Mouse (Mus musculus) intestine, postnatal 0 days (tissue): ENCODE results near the gene Abcc6. TPM values are rescaled to one million over a fixed set of nuclear protein-coding genes. Genes with fewer than 3 reads are reported as not detected.
A peak's percentile ranks its signal among the peaks of the same experiment; 100 is the strongest.

Experiments used
- ATAC-seq: fragments of 200-750 bp; cut with Nextera tagmentation; 2 replicates; pipeline ENCODE4 v1.8.0; 2017; ENCODE audit warnings: mild to moderate bottlenecking, moderate TSS enrichment, moderate library complexity
- H3K27ac ChIP-seq: fragments of 300-500 bp; sonication (generic); 2 replicates; pipeline ENCODE4 v1.5.1; 2014; ENCODE audit warnings: mild to moderate bottlenecking, low read depth, low read length, moderate library complexity
- H3K27me3 ChIP-seq: fragments of 300-500 bp; sonication (generic); replicated peaks from 2 replicates; pipeline ENCODE4 v1.6.1; 2014; ENCODE audit warnings: low read length, mixed read lengths; ENCODE audit not compliant: control insufficient read depth, insufficient read depth
- H3K36me3 ChIP-seq: fragments of 300-500 bp; sonication (generic); 2 replicates; pipeline ENCODE4 v1.6.1; 2014; ENCODE audit warnings: mild to moderate bottlenecking, moderate library complexity; ENCODE audit not compliant: control insufficient read depth, insufficient read depth
- H3K4me1 ChIP-seq: fragments of 300-500 bp; sonication (generic); replicated peaks from 2 replicates; pipeline ENCODE4 v1.6.1; 2014; ENCODE audit warnings: antibody characterized with exemption, low read length, mixed read lengths; ENCODE audit not compliant: control insufficient read depth, insufficient read depth
- H3K4me2 ChIP-seq: fragments of 300-500 bp; sonication (generic); replicated peaks from 2 replicates; pipeline ENCODE4 v1.6.1; 2014; ENCODE audit warnings: low read depth, mild to moderate bottlenecking, moderate library complexity
- H3K4me3 ChIP-seq: fragments of 300-500 bp; sonication (generic); 2 replicates; pipeline ENCODE4 v1.5.1; 2014; ENCODE audit warnings: low read depth, low read length
- H3K9ac ChIP-seq: fragments of 300-500 bp; sonication (generic); 2 replicates; pipeline ENCODE4 v1.6.1; 2014; ENCODE audit warnings: mild to moderate bottlenecking, low read depth, low read length
- H3K9me3 ChIP-seq: fragments of 300-500 bp; sonication (generic); 2 replicates; pipeline ENCODE4 v1.6.1; 2016; ENCODE audit warnings: mixed run types; ENCODE audit not compliant: control insufficient read depth
- CTCF ChIP-seq: sonication (generic); IDR thresholded peaks from 2 replicates; pipeline ENCODE4 v1.5.1; 2016; ENCODE audit warnings: low read depth, mild to moderate bottlenecking, control low read depth, antibody characterized with exemption, moderate library complexity
- WGBS: fragments of 180-500 bp; shearing (Covaris S2); extraction: QIAGEN DNeasy Blood & Tissue Kit; methylation state at CpG from one replicate; pipeline ENCODE4 v1.1.7; 2014; 5-methylcytosine and 5-hydroxymethylcytosine counted together
- polyA plus RNA-seq: library from polyadenylated mRNA; unstranded; fragments of >200 nt; fragmentation: Nextera tagmentation; extraction: Ambion mirVana; gene quantifications from 2 replicates; pipeline ENCODE4 v1.2.1, GENCODE M21; 2015

Gene Abcc6
- polyA plus RNA-seq, 1 experiment from 2014 or later, result 5.3 TPM

- ATAC-seq, result no peak
- Histone ChIP-seq H3K4me1 (no peaks in the 10 kb centered on the region), H3K27me3 (no peaks in the 10 kb centered on the region), H3K36me3 (no peaks in the 10 kb centered on the region), H3K9me3 (no peaks in the 10 kb centered on the region), H3K9ac (no peak overlapping the region), H3K4me3 (no peak overlapping the region), H3K4me2 (no peak overlapping the region), H3K27ac (no peak overlapping the region)
- WGBS, result 58% methylated on average over 4 of the region's 4 CpGs
- no peak for TF ChIP-seq CTCF
These were observed 8.2 kb downstream of the Abcc6 start for GRCm38 (mm10) chr7:46021951-46022350.

GRCm38 (mm10) chr7:46019594-46019993 lies 10.5 kb downstream of the Abcc6 start:
- Histone ChIP-seq H3K9me3 (no peaks in the 10 kb centered on the region), H3K27ac (no peak overlapping the region), H3K36me3 (no peaks in the 10 kb centered on the region; the same call in 1 of the 2 replicates), H3K4me3 (no peak overlapping the region), H3K27me3 (no peaks in the 10 kb centered on the region), H3K4me1 (no peaks in the 10 kb centered on the region), H3K9ac (no peak overlapping the region), H3K4me2 (no peak overlapping the region)
- TF ChIP-seq CTCF, result no peak
- no peak for ATAC-seq
- WGBS, result 61% methylated on average over 3 of the region's 3 CpGs

GRCm38 (mm10) chr7:46013266-46014010 lies 16.7 kb downstream of the Abcc6 start:
- 35% methylated on average over 9 of the region's 9 CpGs for WGBS
- Histone ChIP-seq H3K9ac (no peak overlapping the region), H3K4me1 (no peaks in the 10 kb centered on the region), H3K4me3 (no peak overlapping the region), H3K27me3 (no peaks in the 10 kb centered on the region), H3K36me3 (peaks cover 6% of the 10 kb centered on the region), H3K4me2 (no peak overlapping the region), H3K27ac (no peak overlapping the region), H3K9me3 (no peaks in the 10 kb centered on the region)
- ATAC-seq, result peak; percentile 52
- TF ChIP-seq CTCF, result no peak

- Histone ChIP-seq H3K27me3 (no peaks in the 10 kb centered on the region), H3K4me1 (no peaks in the 10 kb centered on the region), H3K4me3 (no peak overlapping the region), H3K36me3 (peaks cover 6% of the 10 kb centered on the region), H3K9me3 (no peaks in the 10 kb centered on the region), H3K4me2 (no peak overlapping the region), H3K27ac (no peak overlapping the region), H3K9ac (no peak overlapping the region)
- no peak for ATAC-seq
- TF ChIP-seq CTCF, result no peak
These were observed 18.0 kb downstream of the Abcc6 start for GRCm38 (mm10) chr7:46012121-46012520.

- ATAC-seq, result 0 out of 2 replicates have a peak, but pooled peaks have one; percentile 28
- H3K36me3 ChIP-seq, result peaks cover 9% of the 10 kb centered on the region
- H3K9ac ChIP-seq, result no peak overlapping the region
- H3K4me1 ChIP-seq, result no peaks in the 10 kb centered on the region
- peak; percentile 86 for TF ChIP-seq CTCF
- no peak overlapping the region for H3K4me2 ChIP-seq
- no peaks in the 10 kb centered on the region for H3K9me3 ChIP-seq
- WGBS, result 14% methylated on average over 5 of the region's 5 CpGs
- H3K4me3 ChIP-seq, result no peak overlapping the region
- no peak overlapping the region for H3K27ac ChIP-seq
- no peaks in the 10 kb centered on the region for H3K27me3 ChIP-seq
These were observed 20.5 kb downstream of the Abcc6 start for GRCm38 (mm10) chr7:46009578-46009977.

GRCm38 (mm10) chr7:46002748-46003147 lies 27.4 kb downstream of the Abcc6 start:
- no peaks in the 10 kb centered on the region for H3K4me1 ChIP-seq
- peaks cover 5% of the 10 kb centered on the region; the same call in 1 of the 2 replicates for H3K36me3 ChIP-seq
- peak; percentile 60 for TF ChIP-seq CTCF
- H3K4me3 ChIP-seq, result no peak overlapping the region
- WGBS, result 41% methylated on average over 4 of the region's 4 CpGs
- H3K4me2 ChIP-seq, result no peak overlapping the region
- H3K27me3 ChIP-seq, result no peaks in the 10 kb centered on the region
- no peaks in the 10 kb centered on the region for H3K9me3 ChIP-seq
- H3K9ac ChIP-seq, result no peak overlapping the region
- peak; percentile 46; the same call in 1 of the 2 replicates for ATAC-seq
- H3K27ac ChIP-seq, result no peak overlapping the region

- Histone ChIP-seq H3K9me3 (no peaks in the 10 kb centered on the region), H3K4me2 (no peak overlapping the region), H3K4me1 (no peaks in the 10 kb centered on the region), H3K4me3 (no peak overlapping the region), H3K27me3 (no peaks in the 10 kb centered on the region), H3K27ac (no peak overlapping the region), H3K9ac (no peak overlapping the region), H3K36me3 (peaks cover 4% of the 10 kb centered on the region; the same call in 1 of the 2 replicates)
- ATAC-seq, result no peak
- 92% methylated on average over 4 of the region's 4 CpGs for WGBS
- no peak for TF ChIP-seq CTCF
These were observed 29.5 kb downstream of the Abcc6 start for GRCm38 (mm10) chr7:46000577-46000976.
